Mouse (Mus musculus) kidney, postnatal 4 days (tissue): ENCODE data around the gene Pigq.
A peak's percentile ranks its signal among the peaks of the same experiment; 100 is the strongest.

Experiments
- DNase-seq, 2 experiments: peaks; one replicate each; pipeline ENCODE4 v3.0.0; 2021; ENCODE audit warnings: mixed read lengths in 2 of 2

The Pigq gene

GRCm38 (mm10) chr17:25957586-25958051, 12.9 kb upstream of the Pigq start:
- no peak for DNase-seq

- DNase-seq = no peak
These were observed 11.9 kb upstream of the Pigq start for GRCm38 (mm10) chr17:25956631-25957030.

- DNase-seq = no peak
These were observed 11.5 kb upstream of the Pigq start for GRCm38 (mm10) chr17:25956201-25956600.

- DNase-seq = no peak
These were observed 11.0 kb upstream of the Pigq start for GRCm38 (mm10) chr17:25955736-25956135.

GRCm38 (mm10) chr17:25954671-25955070, 9.9 kb upstream of the Pigq start:
- DNase-seq = no peak

- no peak for DNase-seq
These were observed 8.4 kb upstream of the Pigq start for GRCm38 (mm10) chr17:25953161-25953560.

GRCm38 (mm10) chr17:25951803-25952623, 7.3 kb upstream of the Pigq start, which contains the start of gene A930017K11Rik:
Gene A930017K11Rik, minus strand, starts transcription at chr17:25952565.
- DNase-seq = peak; percentile 51 to 68

- peak; percentile 27 to 37 for DNase-seq
These were observed 6.6 kb upstream of the Pigq start for GRCm38 (mm10) chr17:25951225-25951802.

GRCm38 (mm10) chr17:25950706-25951105, 6.0 kb upstream of the Pigq start:
- no peak for DNase-seq

- no peak for DNase-seq
These were observed 5.2 kb upstream of the Pigq start for GRCm38 (mm10) chr17:25949981-25950380.

GRCm38 (mm10) chr17:25948051-25948450, 3.3 kb upstream of the Pigq start:
- DNase-seq = no peak

- DNase-seq = no peak
These were observed 2.8 kb upstream of the Pigq start for GRCm38 (mm10) chr17:25947576-25947975.

- DNase-seq = no peak
These were observed 2.2 kb upstream of the Pigq start for GRCm38 (mm10) chr17:25946891-25947290.

GRCm38 (mm10) chr17:25946349-25946748, 1.6 kb upstream of the Pigq start:
- no peak for DNase-seq

GRCm38 (mm10) chr17:25945517-25946155, 900 bp upstream of the Pigq start:
- DNase-seq = peak; percentile 56 to 72

GRCm38 (mm10) chr17:25943769-25944168, 967 bp downstream of the Pigq start:
- no peak for DNase-seq

GRCm38 (mm10) chr17:25943221-25943620, 1.5 kb downstream of the Pigq start:
- no peak for DNase-seq

- no peak for DNase-seq
These were observed 2.1 kb downstream of the Pigq start for GRCm38 (mm10) chr17:25942597-25943151.

- peak; percentile 88 to 90 for DNase-seq
These were observed 3.1 kb downstream of the Pigq start for GRCm38 (mm10) chr17:25941511-25942241.

- no peak for DNase-seq
These were observed 10.2 kb downstream of the Pigq start for GRCm38 (mm10) chr17:25934526-25934925.

- DNase-seq = no peak
These were observed 19.4 kb downstream of the Pigq start for GRCm38 (mm10) chr17:25925348-25925747.

- no peak for DNase-seq
These were observed 22.6 kb downstream of the Pigq start for GRCm38 (mm10) chr17:25922120-25922519.
